Mouse (Mus musculus) kidney, adult 2 months (tissue): ENCODE measurements around the gene Txndc9. TPM values are rescaled to one million over a fixed set of nuclear protein-coding genes. Genes with fewer than 3 reads are reported as not detected.

Experiments
- DNase-seq: peaks from one replicate; pipeline ENCODE4 v3.0.0; 2021
- H3K27ac ChIP-seq: fragments of 200-500 bp; 2 replicates; pipeline ENCODE4 v1.5.1; 2012; ENCODE audit warnings: low read depth, low read length, control low read depth, inconsistent platforms; ENCODE audit not compliant: insufficient read depth
- H3K27me3 ChIP-seq: fragments of 200-500 bp; replicated peaks from 2 replicates; pipeline ENCODE4 v1.6.1; 2012; ENCODE audit warnings: mild to moderate bottlenecking, moderate library complexity, low read length, inconsistent platforms; ENCODE audit not compliant: control insufficient read depth, insufficient read depth
- H3K36me3 ChIP-seq: fragments of 200-500 bp; 2 replicates; pipeline ENCODE4 v1.6.1; 2012; ENCODE audit warnings: mild to moderate bottlenecking, moderate library complexity, low read length, inconsistent platforms; ENCODE audit not compliant: control insufficient read depth, insufficient read depth
- H3K4me1 ChIP-seq: fragments of 200-500 bp; 2 replicates; pipeline ENCODE4 v1.6.1; 2011; ENCODE audit warnings: low read length; ENCODE audit not compliant: control insufficient read depth, insufficient read depth
- H3K4me3 ChIP-seq: fragments of 200-500 bp; 2 replicates; pipeline ENCODE4 v1.5.1; 2011; ENCODE audit warnings: mild to moderate bottlenecking, low read depth, low read length, control low read depth; ENCODE audit not compliant: insufficient read depth
- CTCF ChIP-seq: fragments of 200-500 bp; conservative IDR thresholded peaks from 2 replicates; pipeline ENCODE4 v1.5.1; 2011; ENCODE audit warnings: low read depth, mild to moderate bottlenecking, control low read depth, low read length, moderate library complexity, mixed read lengths; ENCODE audit not compliant: insufficient read depth, insufficient read length
- POLR2A ChIP-seq: fragments of 200-500 bp; IDR thresholded peaks from one replicate; pipeline ENCODE4 v1.6.1; 2011; ENCODE audit warnings: low read depth, low read length, control low read depth
- WGBS: fragments of 180-500 bp; shearing (Covaris S2); methylation state at CpG from one replicate; pipeline ENCODE4 v1.1.7; 2018; 5-methylcytosine and 5-hydroxymethylcytosine counted together
- polyA plus RNA-seq: library from polyadenylated mRNA; depleted of rRNA; stranded (reverse); fragments of >200 nt; gene quantifications from 2 replicates; pipeline ENCODE4 v1.2.3, GENCODE M21; 2012; rRNA removed

Txndc9 gene
- polyA plus RNA-seq: 8.9 and 13.1 TPM in 2 replicates

DNA sequence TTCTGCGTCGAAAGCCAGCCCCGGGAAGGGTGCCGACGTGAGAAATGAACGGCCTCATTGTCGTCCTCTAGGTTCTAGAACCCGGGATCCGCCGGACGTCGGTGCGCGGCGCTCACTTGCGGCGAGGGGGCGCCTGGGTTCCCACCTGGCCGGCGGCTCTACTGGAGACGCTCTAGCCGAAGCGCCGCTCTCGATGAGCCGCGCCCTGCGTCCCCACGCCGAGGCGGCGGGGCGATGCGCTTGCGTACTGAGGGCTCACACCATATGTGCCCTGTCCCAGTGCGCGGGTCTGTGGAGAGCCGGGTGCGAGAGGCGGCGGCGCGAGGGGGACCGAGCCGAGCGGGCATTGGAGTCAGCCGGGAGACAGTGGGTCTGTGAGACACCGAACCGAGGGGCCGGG is at the start of gene Txndc9, which contains the start of gene Eif5b:
Gene Txndc9, minus strand, starts transcription at position 27 of the 400 bp plus-strand sequence.
Gene Eif5b, plus strand, starts transcription at position 144 of the 400 bp plus-strand sequence.
- H3K36me3 ChIP-seq: peaks cover 2% of the 10 kb centered on the region; the same call in 1 of the 2 replicates
- DNase-seq: peak; percentile 97
- H3K4me3 ChIP-seq: peak within 1 kb of the TSS; percentile 93
- H3K27me3 ChIP-seq: no peaks in the 10 kb centered on the region
- peaks cover 3% of the 10 kb centered on the region; the same call in 1 of the 2 replicates for H3K4me1 ChIP-seq
- peak within 1 kb of the TSS; percentile 94 for H3K27ac ChIP-seq
- no peak for TF ChIP-seq POLR2A
- peak; percentile 28; the same call in 1 of the 2 replicates for TF ChIP-seq CTCF
- WGBS: under 1% methylated on average over 50 of the region's 50 CpGs

DNA sequence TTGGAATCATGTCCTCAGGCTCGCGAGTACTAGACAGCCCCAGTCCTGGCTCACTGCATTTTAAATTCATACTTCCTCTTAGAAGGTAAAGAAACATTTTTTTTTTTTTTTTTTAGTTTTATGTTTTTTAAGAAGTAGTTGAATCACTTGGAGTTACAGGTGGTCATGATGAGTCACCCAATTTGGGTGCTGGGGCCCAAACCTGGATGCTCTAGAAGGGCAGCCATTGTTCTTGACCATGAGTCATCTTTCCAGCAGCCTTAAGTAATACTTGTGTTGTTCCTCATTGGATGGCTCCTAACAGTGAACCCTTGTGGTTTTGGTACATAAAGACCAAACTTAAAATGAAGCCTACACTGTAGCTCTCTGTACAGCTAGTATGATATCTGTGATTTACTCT is 41.2 kb upstream of the Txndc9 start:
- no peak overlapping the region for H3K27ac ChIP-seq
- no peak for TF ChIP-seq POLR2A
- TF ChIP-seq CTCF: no peak
- no peaks in the 10 kb centered on the region for H3K27me3 ChIP-seq
- H3K4me1 ChIP-seq: no peaks in the 10 kb centered on the region
- 96% methylated on average over 2 of the region's 2 CpGs for WGBS
- peaks cover 7% of the 10 kb centered on the region for H3K36me3 ChIP-seq
- no peak overlapping the region for H3K4me3 ChIP-seq
- no peak for DNase-seq

GRCm38 (mm10) chr1:38037375-38037774 is 39.7 kb upstream of the Txndc9 start:
- no peak for DNase-seq
- no peak overlapping the region for H3K4me3 ChIP-seq
- H3K27ac ChIP-seq: no peak overlapping the region
- no peaks in the 10 kb centered on the region for H3K27me3 ChIP-seq
- WGBS: 90% methylated on average over 5 of the region's 5 CpGs
- H3K4me1 ChIP-seq: no peaks in the 10 kb centered on the region
- TF ChIP-seq POLR2A: no peak
- no peak for TF ChIP-seq CTCF
- peaks cover 12% of the 10 kb centered on the region for H3K36me3 ChIP-seq

DNA sequence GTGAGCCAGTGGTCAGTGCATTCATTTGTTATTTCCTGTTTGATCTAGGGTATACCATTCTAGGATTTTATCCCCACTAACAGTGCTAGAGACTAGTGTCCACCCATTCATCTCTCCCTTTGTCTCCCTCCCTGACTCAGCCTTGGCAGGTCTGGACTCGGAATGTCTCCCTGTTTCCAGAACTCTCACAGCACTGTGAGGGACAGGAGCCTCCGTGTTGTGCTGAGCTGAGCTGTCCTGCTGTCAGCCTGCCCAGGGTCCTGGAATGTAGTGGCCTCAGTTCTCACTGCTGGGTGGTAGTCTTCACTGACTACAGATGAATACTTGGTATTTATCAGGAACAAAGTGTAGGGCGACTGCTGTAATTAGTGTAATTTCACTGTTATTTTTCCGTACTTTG is 37.8 kb upstream of the Txndc9 start:
- WGBS: 91% methylated on average over 4 of the region's 4 CpGs
- Histone ChIP-seq H3K4me1 (no peaks in the 10 kb centered on the region; the same call in 1 of the 2 replicates), H3K36me3 (peaks cover 12% of the 10 kb centered on the region), H3K27me3 (no peaks in the 10 kb centered on the region), H3K27ac (no peak overlapping the region), H3K4me3 (no peak overlapping the region)
- DNase-seq: no peak
- TF ChIP-seq POLR2A (no peak), CTCF (no peak)

DNA sequence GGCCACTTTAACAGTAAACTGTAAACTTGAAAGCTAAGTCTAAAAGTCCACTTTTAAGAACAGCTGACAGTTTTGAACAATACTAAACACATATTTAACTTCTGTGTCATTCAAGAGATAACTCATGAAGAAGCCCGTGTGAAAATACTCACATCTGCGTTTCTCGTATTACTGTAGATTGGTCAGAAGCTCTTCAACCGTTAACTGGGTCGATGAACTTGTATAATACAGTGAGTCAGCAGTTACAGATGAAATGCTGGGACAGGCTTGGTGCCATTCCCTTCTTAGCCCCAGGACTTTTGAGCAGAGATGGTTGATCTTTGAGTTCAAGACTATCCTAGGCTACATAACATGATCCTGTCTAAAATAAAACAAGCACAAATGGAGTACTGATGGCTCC is 33.7 kb upstream of the Txndc9 start:
- peaks cover 7% of the 10 kb centered on the region for H3K36me3 ChIP-seq
- WGBS: 55% methylated on average over 5 of the region's 5 CpGs
- TF ChIP-seq CTCF: no peak
- no peak for TF ChIP-seq POLR2A
- no peak overlapping the region for H3K4me3 ChIP-seq
- H3K27ac ChIP-seq: no peak overlapping the region
- H3K4me1 ChIP-seq: no peaks in the 10 kb centered on the region; the same call in 1 of the 2 replicates
- H3K27me3 ChIP-seq: no peaks in the 10 kb centered on the region
- peak; percentile 30 for DNase-seq

GRCm38 (mm10) chr1:38027301-38027700 is 29.6 kb upstream of the Txndc9 start:
- Histone ChIP-seq H3K4me1 (no peaks in the 10 kb centered on the region; the same call in 1 of the 2 replicates), H3K27me3 (no peaks in the 10 kb centered on the region), H3K27ac (no peak overlapping the region), H3K36me3 (peaks cover 4% of the 10 kb centered on the region; the same call in 1 of the 2 replicates), H3K4me3 (no peak overlapping the region)
- TF ChIP-seq POLR2A (no peak), CTCF (no peak)
- no peak for DNase-seq
- 90% methylated on average over 7 of the region's 7 CpGs for WGBS

- Histone ChIP-seq H3K36me3 (peaks cover 1% of the 10 kb centered on the region), H3K27ac (no peak overlapping the region), H3K4me1 (no peaks in the 10 kb centered on the region), H3K27me3 (no peaks in the 10 kb centered on the region), H3K4me3 (no peak overlapping the region)
- DNase-seq: no peak
- WGBS: 96% methylated on average over 2 of the region's 2 CpGs
- TF ChIP-seq POLR2A (no peak), CTCF (no peak)
Measured at GRCm38 (mm10) chr1:38014551-38015203, 17.0 kb upstream of the Txndc9 start.
